7 mouse cellular contexts compared by ENCODE assay signal in genomic region chr2:155691723-155692493, GRCm38 (mm10). TPM values are rescaled to one million over a fixed set of nuclear protein-coding genes. Genes with fewer than 3 reads are reported as not detected.
A peak's percentile ranks its signal among the peaks of the same experiment; 100 is the strongest.
DNase-seq lines count a peak whose midpoint lies in the region; ATAC-seq and TF ChIP-seq lines count a peak whose summit lies in the region.

Gene Trpc4ap (minus strand): TSS chr2:155692384.

- TF ChIP-seq CTCF in intestine, postnatal 0 days (IDR thresholded peaks at IDR 0.05; ENCODE audit: low read depth): peak; percentile 99
- peak; percentile 82 for TF ChIP-seq CTCF in small intestine, adult 2 months (IDR thresholded peaks at IDR 0.05; ENCODE audit: extremely low read depth, insufficient read length, insufficient replicate concordance, low read depth, low read length)

- H3K27me3 ChIP-seq in intestine, postnatal 0 days (replicated peaks; ENCODE audit: control insufficient read depth, insufficient read depth, low read length): no peaks in the 10 kb centered on the region
- no peaks in the 10 kb centered on the region for H3K27me3 ChIP-seq in midbrain, embryonic 12.5 days
- no peaks in the 10 kb centered on the region for H3K27me3 ChIP-seq in small intestine, adult 2 months (ENCODE audit: control insufficient read depth, insufficient read depth, low read length)

- peak; percentile 92 for DNase-seq in adrenal gland, adult 8-10 months
- peak; percentile 97 for DNase-seq in embryo, embryonic 9.5 days (ENCODE audit: extremely low spot score)
- DNase-seq in gonadal fat pad, adult 2 months (ENCODE audit: low read depth): no peak
- peak; percentile 96 for DNase-seq in left cerebral cortex, postnatal 4 days

- H3K27ac ChIP-seq in intestine, postnatal 0 days (ENCODE audit: low read depth, low read length): peak within 1 kb of the TSS; percentile 90
- H3K27ac ChIP-seq in midbrain, embryonic 12.5 days (replicated peaks): peak within 1 kb of the TSS; percentile 92
- peak within 1 kb of the TSS; percentile 38; the same call in 1 of the 2 replicates for H3K27ac ChIP-seq in small intestine, adult 2 months (ENCODE audit: insufficient read depth, low read depth, low read length)

- under 1% methylated on average over 65 of the region's 72 CpGs for WGBS in intestine, postnatal 0 days
- WGBS in midbrain, embryonic 12.5 days: under 1% methylated on average over 71 of the region's 72 CpGs
- WGBS in small intestine, adult 2 months: under 1% methylated on average over 71 of the region's 72 CpGs

- intact Hi-C loops in left cerebral cortex, postnatal 4 days (cut with DNase I): no loop called here

- peak within 1 kb of the TSS; percentile 99 for H3K4me3 ChIP-seq in intestine, postnatal 0 days (ENCODE audit: low read depth, low read length)
- peak within 1 kb of the TSS; percentile 99 for H3K4me3 ChIP-seq in midbrain, embryonic 12.5 days
- H3K4me3 ChIP-seq in small intestine, adult 2 months (ENCODE audit: low read depth, low read length): peak within 1 kb of the TSS; percentile 90

- H3K9me3 ChIP-seq in intestine, postnatal 0 days (ENCODE audit: control insufficient read depth): no peaks in the 10 kb centered on the region
- H3K9me3 ChIP-seq in midbrain, embryonic 12.5 days: no peaks in the 10 kb centered on the region

- H3K9ac ChIP-seq in intestine, postnatal 0 days (ENCODE audit: low read depth, low read length): peak within 1 kb of the TSS; percentile 92
- peak within 1 kb of the TSS; percentile 96 for H3K9ac ChIP-seq in midbrain, embryonic 12.5 days (replicated peaks)

- TF ChIP-seq POLR2A in small intestine, adult 2 months (IDR thresholded peaks at IDR 0.05; ENCODE audit: low read depth, low read length): peak; percentile 93

- peak; percentile 97 for ATAC-seq in intestine, postnatal 0 days
- ATAC-seq in midbrain, embryonic 12.5 days (ENCODE audit: low FRiP score, low read depth): peak; percentile 95

- H3K36me3 ChIP-seq in intestine, postnatal 0 days (ENCODE audit: control insufficient read depth, insufficient read depth): no peaks in the 10 kb centered on the region
- no peaks in the 10 kb centered on the region for H3K36me3 ChIP-seq in midbrain, embryonic 12.5 days
- H3K36me3 ChIP-seq in small intestine, adult 2 months (ENCODE audit: control insufficient read depth, insufficient read depth, low read length): peaks cover 3% of the 10 kb centered on the region; the same call in 1 of the 2 replicates

- H3K4me2 ChIP-seq in intestine, postnatal 0 days (replicated peaks; ENCODE audit: low read depth): peak within 1 kb of the TSS; percentile 73
- H3K4me2 ChIP-seq in midbrain, embryonic 12.5 days (replicated peaks): peak within 1 kb of the TSS; percentile 83

- peaks cover 3% of the 10 kb centered on the region; the same call in 1 of the 2 replicates for H3K4me1 ChIP-seq in intestine, postnatal 0 days (replicated peaks; ENCODE audit: control insufficient read depth, insufficient read depth, low read length)
- H3K4me1 ChIP-seq in midbrain, embryonic 12.5 days: peaks cover 22% of the 10 kb centered on the region
- H3K4me1 ChIP-seq in small intestine, adult 2 months (ENCODE audit: control insufficient read depth, insufficient read depth, insufficient read length, low read length): no peaks in the 10 kb centered on the region; the same call in 1 of the 2 replicates

RNA-seq across cellular contexts. Expression of gene Trpc4ap, which starts in this region (rescaled TPM):
- 100 to 1,000 TPM; 137 to 164 (median 150) TPM for total RNA-seq in adrenal gland, adult 8-10 months (2022)
- polyA plus RNA-seq in gonadal fat pad, adult 2 months (2012; rRNA removed): 131 and 141 TPM in 2 replicates
- polyA plus RNA-seq in intestine, postnatal 0 days (2015; fragmentation: Nextera tagmentation; extraction: Ambion mirVana): 64.8 and 67.5 TPM in 2 replicates
- total RNA-seq in left cerebral cortex, postnatal 4 days (2021): 100 to 1,000 TPM; 143 to 144 TPM
- polyA plus RNA-seq in midbrain, embryonic 12.5 days (2016; fragmentation: Nextera tagmentation; extraction: Ambion mirVana): 179 and 181 TPM in 2 replicates
- polyA plus RNA-seq in small intestine, adult 2 months (2012; rRNA removed): 66.5 and 133 TPM in 2 replicates

Comparison
In these comparisons a context has a peak if more than half of its experiments do, and no peak if none do; other contexts are left out.
1. H3K27ac ChIP-seq: peak in every context shown above with its lines; median percentile 92 in midbrain, embryonic 12.5 days; 90 in intestine, postnatal 0 days; 38 in small intestine, adult 2 months.